Mouse (Mus musculus): ENCODE measurements around the gene Lemd2.

The Lemd2 gene

GRCm38 (mm10) chr17:27227258-27227657, 23.0 kb upstream of the Lemd2 start:
- no peak for DNase-seq (ENCODE audit: low spot score)

GRCm38 (mm10) chr17:27226701-27227100, 22.4 kb upstream of the Lemd2 start:
- no peak for DNase-seq (ENCODE audit: low spot score)

GRCm38 (mm10) chr17:27225801-27226200, 21.5 kb upstream of the Lemd2 start:
- DNase-seq (ENCODE audit: low spot score), result no peak

GRCm38 (mm10) chr17:27223821-27224220, 19.6 kb upstream of the Lemd2 start:
- no peak for DNase-seq (ENCODE audit: low spot score)

- no peak for DNase-seq (ENCODE audit: low spot score)
Measured at GRCm38 (mm10) chr17:27221562-27221961, 17.3 kb upstream of the Lemd2 start.

GRCm38 (mm10) chr17:27218916-27219315, 14.6 kb upstream of the Lemd2 start:
- DNase-seq (ENCODE audit: low spot score), result no peak

GRCm38 (mm10) chr17:27218364-27218763, 14.1 kb upstream of the Lemd2 start:
- DNase-seq (ENCODE audit: low spot score), result no peak

- DNase-seq (ENCODE audit: low spot score), result peak; percentile 43
Measured at GRCm38 (mm10) chr17:27212768-27213525, 8.7 kb upstream of the Lemd2 start.

- no peak for DNase-seq (ENCODE audit: low spot score)
Measured at GRCm38 (mm10) chr17:27212006-27212405, 7.7 kb upstream of the Lemd2 start.

GRCm38 (mm10) chr17:27207113-27207707, 2.9 kb upstream of the Lemd2 start:
- no peak for DNase-seq (ENCODE audit: low spot score)

- DNase-seq (ENCODE audit: low spot score), result no peak
Measured at GRCm38 (mm10) chr17:27203358-27204074, 753 bp downstream of the Lemd2 start.

- DNase-seq (ENCODE audit: low spot score), result no peak
Measured at GRCm38 (mm10) chr17:27202919-27203357, 1.3 kb downstream of the Lemd2 start.

GRCm38 (mm10) chr17:27201981-27202380, 2.3 kb downstream of the Lemd2 start:
- no peak for DNase-seq (ENCODE audit: low spot score)

GRCm38 (mm10) chr17:27200801-27201200, 3.5 kb downstream of the Lemd2 start:
- no peak for DNase-seq (ENCODE audit: low spot score)

GRCm38 (mm10) chr17:27199864-27200263, 4.4 kb downstream of the Lemd2 start:
- no peak for DNase-seq (ENCODE audit: low spot score)

- DNase-seq (ENCODE audit: low spot score), result no peak
Measured at GRCm38 (mm10) chr17:27199205-27199604, 5.1 kb downstream of the Lemd2 start.

- DNase-seq (ENCODE audit: low spot score), result no peak
Measured at GRCm38 (mm10) chr17:27196206-27196605, 8.1 kb downstream of the Lemd2 start.

GRCm38 (mm10) chr17:27194258-27195185, 9.7 kb downstream of the Lemd2 start:
- no peak for DNase-seq (ENCODE audit: low spot score)

- DNase-seq (ENCODE audit: low spot score), result no peak
Measured at GRCm38 (mm10) chr17:27191804-27192203, 12.5 kb downstream of the Lemd2 start.

- no peak for DNase-seq (ENCODE audit: low spot score)
Measured at GRCm38 (mm10) chr17:27191189-27191588, 13.1 kb downstream of the Lemd2 start.

- peak; percentile 59 for DNase-seq (ENCODE audit: low spot score)
Measured at GRCm38 (mm10) chr17:27189640-27190216, 14.5 kb downstream of the Lemd2 start.

GRCm38 (mm10) chr17:27188883-27189282, 15.4 kb downstream of the Lemd2 start:
- DNase-seq (ENCODE audit: low spot score), result no peak

Data from lung, postnatal 25 days (tissue).